Mouse (Mus musculus) spleen, adult 2 months (tissue): ENCODE results near the gene Asgr1.

Source experiments
- CTCF ChIP-seq: fragments of 200-500 bp; IDR thresholded peaks from 2 replicates; pipeline ENCODE4 v1.5.1; 2011; ENCODE audit warnings: mild to moderate bottlenecking, inconsistent platforms; ENCODE audit not compliant: insufficient read depth, insufficient read length, insufficient replicate concordance; ENCODE audit errors: extremely low read depth
- POLR2A ChIP-seq: fragments of 200-500 bp; IDR thresholded peaks from 2 replicates; pipeline ENCODE4 v1.6.1; 2011; ENCODE audit warnings: low read depth, low read length, inconsistent platforms

GRCm38 (mm10) chr11:70030651-70031320 is 23.1 kb upstream of the Asgr1 start:
- TF ChIP-seq POLR2A (no peak), CTCF (no peak)
